Mouse (Mus musculus) megakaryocyte, adult 5-6 weeks (primary cell): Measurements from ENCODE around the gene Pipox. TPM values are rescaled to one million over a fixed set of nuclear protein-coding genes. Genes with fewer than 3 reads are reported as not detected.

Experiments
- ATAC-seq: 2 replicates; pipeline ENCODE4 v1.8.0; 2016; ENCODE audit warnings: mild to moderate bottlenecking, inconsistent platforms; ENCODE audit not compliant: poor library complexity, severe bottlenecking
- total RNA-seq, 2 experiments: library from RNA; stranded (forward) in 1 of 2; stranded (reverse) in 1 of 2; fragments of 153-499, 151-499 nt in 1 of 2; fragments of 221-1000, 200-1000 nt in 1 of 2; gene quantifications; 2 replicates each; pipeline versions ENCODE4 v1.2.3 to v1.2.4; 2015 to 2017

Pipox gene
- total RNA-seq, 2 experiments from 2014 or later: not detected

DNA sequence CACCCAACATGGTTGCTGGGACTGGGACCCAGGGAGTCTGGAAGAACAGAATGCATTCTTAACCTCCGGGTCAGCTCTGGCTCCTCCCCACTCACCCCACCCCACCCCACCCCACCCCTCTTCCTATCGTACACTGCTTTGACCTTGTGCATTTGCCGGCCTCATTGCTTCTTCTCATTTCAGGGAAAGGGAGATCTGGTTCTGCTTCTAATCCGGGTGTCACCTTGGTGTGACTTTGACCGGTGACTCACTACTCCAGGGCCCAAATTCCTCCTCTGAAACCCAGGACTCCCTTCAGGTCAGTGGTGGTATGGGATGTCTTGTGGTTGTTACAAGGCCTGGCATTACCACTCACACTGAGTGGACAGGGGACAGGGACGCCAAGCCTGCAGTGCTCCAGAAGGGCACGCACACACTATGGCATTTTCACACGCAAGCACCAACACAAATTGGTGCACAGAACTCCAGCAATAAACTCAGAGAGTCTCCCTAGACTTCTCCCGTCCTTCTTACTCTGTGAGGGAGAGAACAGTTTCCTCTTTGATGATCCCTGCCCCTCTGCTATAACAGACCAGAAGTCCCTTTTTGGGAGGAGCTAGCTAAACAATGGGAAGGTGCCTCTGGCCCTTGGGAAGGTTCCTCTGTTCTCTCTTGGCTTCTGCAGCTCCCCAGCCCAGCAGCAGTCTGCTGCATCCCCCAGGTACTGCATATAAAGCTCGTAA is 9.2 kb downstream of the Pipox start:
- ATAC-seq: no peak

DNA sequence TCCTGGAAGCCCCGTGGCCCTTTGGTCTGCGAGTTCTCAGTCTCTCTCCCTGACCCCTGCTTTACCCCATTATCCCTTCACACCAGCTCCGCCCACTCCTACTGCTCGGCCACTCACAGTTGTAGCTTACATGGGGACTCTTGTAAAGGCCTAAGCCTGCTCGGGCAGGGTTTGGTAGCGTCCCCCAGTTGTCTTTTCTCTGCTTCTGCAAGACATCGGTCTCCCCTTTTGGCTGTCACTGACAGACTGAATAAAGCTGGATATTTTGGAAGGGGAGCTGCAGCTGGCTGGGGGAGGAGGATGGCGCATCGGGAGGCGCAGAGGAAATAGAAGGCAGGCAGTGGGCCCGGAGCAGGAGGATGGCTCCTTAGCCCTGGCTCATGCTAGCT is 17.1 kb downstream of the Pipox start:
- ATAC-seq: no peak

DNA sequence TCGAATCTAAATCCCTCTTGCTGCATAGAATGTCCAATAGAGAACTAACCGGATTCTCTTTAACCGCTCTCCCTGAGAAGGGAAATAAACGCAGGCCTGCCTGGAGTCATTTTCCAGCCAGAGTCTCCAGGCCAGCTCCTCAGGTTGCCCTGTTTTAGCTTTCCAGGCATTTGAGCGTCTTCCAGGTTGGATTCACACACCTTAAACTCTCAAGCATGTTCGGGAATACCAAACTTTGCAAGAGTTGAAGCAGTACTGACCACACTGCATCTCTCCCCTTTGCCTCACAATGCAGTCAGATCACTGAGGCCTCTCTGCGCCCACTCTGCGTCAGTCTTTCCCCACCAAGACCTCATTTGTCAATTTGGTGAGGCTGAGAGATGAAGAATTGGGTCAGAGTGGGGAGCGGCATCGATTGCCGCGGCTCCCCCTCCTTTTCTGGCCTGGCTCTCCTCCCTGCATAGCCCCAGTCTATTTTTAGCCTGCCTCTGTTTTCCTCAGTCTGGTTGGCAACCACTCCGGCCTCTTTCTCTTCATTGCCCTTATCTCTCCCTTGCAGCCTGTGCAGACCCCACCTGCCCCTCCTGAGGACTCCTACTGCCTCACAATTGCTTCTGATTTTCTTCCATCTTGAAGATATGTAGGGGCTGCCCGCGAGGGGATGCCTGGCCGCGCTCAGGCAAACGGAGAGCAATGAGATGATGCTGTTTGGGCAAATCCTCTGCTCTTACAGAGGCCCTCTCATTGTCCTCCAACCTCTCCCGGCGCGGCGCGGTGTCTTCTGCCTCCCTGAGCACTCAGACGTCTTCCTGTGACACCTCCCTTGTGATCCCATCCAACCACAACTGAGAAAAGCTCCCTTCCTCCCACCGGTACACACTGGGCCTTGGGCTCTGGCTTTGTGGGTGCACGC is 17.8 kb downstream of the Pipox start:
- ATAC-seq: no peak

DNA sequence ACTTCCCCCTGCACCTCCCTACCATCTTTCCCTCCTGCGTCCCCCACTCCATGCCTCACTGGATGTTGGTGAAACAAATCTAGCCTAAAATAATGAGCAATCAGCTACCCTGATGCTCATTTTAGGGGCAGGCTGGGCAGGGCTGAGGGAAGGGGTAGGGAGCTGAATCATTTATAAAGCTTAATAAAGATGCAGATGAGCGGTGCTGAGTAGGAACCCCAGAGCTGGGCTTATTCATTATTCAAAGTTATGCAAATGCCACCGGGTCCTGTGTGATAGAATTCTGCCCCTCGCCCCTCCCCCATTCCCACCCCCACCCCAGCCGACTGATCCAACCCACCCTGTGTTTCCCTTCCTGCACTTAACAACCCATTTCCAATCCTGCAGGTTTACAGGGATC is 18.6 kb downstream of the Pipox start:
- no peak for ATAC-seq

DNA sequence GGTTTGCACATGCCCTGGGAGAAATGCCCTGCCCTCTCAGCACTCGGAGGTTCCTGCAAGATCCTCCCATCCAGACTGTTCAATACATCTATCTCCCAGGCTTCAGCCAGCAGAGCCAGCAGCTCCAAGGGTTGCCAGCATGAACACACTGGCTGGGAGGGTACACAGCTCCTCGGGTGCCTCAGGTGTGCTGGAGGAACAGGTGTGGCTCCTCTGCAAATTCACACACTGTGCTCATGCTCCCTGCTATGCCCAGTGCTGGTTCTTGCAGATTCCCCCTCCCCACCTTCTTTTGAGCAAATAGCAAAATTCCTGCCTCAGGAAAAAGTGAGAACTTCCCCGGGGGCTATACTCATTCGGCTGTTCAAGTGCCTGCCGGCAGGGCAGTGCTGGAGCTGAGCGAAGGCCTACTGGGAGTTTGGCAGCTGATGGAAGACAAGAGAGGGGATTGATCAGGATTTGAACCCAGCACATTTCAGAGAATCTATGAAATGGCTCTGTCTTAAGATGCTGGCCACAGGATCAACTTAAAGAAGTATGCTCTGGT is 19.1 kb downstream of the Pipox start:
- ATAC-seq: no peak

DNA sequence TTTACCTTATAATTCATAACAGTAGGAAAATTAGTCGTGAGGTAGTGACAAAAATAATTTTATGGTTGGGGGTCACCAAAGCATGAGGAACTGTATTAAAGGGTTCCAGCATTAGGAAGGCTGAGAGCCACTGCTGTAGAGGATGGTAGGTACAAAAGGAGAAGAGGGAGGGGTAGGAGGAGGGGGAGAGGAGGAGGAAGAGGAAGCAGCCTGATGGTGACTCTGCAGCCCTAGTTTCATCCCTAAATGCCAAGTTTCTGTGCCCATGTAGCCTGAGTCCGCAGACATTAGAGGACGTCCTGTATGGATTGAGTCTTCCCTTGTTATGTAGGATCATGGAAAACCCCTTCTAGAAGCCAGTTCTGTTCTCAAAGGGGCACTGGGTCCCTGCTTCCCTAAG is 20.8 kb downstream of the Pipox start:
- ATAC-seq: peak; percentile 38; the same call in 1 of the 2 replicates

DNA sequence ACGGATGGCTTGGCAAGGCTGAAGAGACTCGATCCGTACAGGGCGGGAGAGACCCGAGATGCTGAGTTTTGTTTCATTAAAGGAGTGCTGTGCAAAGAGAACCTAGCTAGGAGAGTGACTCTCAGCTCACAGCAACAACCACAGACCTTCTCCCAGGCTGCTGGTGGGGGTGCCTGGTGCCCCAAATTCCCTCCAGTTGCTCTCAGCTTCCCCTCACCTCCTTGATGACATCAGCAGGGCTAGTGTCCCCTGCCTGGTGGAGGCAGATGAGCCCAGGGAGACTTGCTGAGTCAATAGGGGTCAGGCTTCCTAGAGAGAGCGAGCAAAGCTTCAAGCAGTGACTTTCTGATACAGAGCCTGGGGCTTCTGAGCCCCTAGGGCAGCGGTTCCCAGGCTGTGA is 21.2 kb downstream of the Pipox start:
- no peak for ATAC-seq

DNA sequence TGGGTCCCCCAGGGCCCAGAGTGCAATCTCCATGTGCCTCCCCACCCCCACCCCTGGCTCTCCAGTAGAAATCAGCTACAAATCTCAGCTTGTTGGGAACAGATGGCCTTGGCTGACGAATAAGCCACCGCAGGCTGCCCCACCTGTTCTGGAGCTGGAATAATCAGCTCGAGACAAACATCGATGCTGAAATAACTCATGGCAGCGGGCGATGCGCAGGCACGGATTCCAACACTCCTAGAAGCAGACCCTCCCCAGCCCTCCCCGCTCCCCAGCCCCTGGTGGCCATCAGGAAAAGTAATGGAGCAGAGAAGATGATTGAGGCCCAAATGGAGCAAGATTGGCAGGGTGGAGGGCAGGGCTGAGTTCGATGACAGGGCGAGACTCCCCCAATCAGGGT is 21.7 kb downstream of the Pipox start:
- ATAC-seq: no peak

DNA sequence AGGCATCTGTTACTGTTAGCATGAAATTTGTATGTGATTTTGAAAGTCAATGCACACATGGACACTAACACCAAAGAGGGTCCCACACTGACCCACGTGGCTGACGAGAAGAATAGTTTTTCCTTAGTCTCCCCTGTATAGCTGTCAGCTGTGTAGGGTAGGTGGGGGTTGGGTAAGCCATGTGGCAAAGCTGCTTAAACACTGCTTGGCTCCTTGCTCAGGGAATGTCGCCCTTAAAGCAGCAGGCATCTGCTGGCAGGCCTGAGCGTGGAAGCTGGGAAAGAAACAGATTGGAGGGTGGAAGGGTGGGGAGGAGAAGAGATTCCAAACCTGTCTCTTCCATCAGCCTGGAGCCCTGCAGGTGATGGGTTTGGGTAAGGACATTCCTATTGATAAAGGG is 22.5 kb downstream of the Pipox start:
- ATAC-seq: no peak

DNA sequence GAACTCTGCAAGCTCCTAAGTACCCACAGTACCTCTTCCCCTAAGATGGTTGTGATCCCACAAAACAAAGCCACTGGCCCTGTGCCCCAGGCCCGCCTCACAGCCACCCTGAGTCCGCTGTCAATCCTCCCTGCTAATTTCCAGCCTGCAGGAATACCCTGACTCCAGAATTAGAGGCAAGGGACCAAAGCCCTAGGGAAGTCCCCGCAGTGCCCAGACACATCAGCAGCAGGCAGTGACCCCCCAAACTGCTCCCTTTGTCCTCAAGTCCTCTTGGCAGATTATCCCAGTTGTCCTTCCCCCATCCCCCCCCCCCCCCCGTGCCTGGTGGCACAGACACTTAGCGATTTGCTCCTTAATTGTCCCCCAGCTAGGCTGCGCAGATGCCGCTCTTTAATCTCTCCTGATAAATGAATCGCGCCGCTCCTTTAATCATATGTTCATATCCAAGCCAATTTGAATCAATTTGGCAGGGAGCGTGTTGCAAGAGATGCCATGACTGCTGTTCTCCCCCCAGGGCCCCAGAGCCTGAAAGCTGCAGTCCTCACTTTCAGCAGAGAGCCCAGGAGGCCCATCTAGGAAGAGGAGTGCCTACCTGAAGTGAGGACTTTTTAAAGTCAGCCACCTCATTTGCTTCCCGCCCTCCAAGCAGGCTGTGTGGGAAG is 26.3 kb downstream of the Pipox start:
- no peak for ATAC-seq

DNA sequence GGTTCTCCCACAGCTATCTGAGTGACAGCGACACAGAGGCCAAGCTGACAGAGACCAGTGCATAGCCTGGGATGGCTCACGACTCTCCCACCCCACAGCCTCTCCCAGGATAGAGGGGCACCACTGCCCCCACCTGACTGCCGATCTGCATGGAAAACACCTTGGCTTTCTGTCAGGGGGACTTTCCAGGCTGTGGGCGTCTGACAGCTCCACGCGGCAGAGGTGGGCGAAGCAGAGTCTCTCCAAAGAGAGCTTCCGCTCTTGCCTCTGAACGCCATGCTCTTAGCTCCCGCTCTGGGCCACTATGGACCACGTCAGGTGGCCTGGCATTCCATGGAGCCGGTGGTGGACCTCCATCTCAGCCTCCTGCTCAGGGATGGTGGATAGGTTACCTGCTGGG is 29.1 kb downstream of the Pipox start:
- ATAC-seq: no peak

DNA sequence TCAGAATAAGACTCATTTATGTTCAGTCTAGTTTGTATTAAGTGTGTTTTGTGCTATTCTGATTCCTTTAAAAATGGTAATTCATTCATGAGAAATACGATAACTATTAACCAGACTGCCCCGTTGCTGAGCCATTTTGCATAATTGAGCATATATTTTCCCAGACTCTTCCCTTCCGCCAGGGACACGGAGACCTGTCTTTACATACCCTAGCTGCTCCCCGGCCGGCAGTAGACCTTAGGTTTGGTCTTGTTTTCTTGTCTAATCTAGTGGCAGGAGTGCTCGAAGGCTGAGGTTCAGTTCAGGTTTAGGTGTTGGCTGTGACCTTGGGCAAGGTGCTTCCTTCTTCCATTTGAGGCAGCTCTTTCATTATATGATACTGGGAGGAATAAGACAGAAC is 31.0 kb downstream of the Pipox start:
- ATAC-seq: no peak

DNA sequence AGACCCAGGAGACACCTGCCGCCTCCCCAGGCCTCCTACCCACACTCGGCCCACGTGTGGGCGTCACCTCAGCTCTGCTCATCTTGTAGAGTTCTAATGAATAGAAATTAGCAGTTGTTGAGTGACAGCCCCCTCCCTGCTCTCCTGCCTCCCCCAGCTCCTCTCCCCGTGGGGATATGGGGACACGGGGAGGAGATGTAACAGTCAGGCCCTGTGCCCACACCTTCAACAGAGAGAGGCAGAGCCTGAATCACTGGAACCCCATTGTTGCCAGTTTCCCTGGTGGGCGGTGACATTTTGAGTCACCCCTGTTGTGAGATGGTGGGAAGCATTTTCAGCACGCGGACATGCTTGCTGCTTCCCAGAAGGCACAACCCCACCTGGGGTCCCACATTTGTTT is 32.9 kb downstream of the Pipox start:
- no peak for ATAC-seq

DNA sequence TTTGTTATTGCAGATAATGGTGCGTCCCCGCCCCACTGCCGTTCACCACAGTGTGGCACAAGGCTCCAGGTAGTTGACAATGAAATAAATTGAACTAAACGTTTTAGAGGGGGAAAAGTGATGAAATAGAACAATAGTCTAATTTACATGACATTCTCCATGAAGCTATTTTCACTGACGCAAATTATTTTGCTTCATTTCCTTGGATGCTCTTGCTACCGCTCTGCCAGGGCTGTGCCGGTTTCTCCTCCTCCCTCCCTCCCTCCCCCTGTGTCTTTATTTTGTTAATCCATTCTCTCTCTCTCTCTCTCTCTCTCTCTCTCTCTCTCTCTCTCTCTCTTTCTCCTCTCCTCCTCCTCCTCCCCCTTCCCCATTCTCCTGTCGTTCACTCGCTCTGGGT is 35.3 kb downstream of the Pipox start:
- no peak for ATAC-seq

DNA sequence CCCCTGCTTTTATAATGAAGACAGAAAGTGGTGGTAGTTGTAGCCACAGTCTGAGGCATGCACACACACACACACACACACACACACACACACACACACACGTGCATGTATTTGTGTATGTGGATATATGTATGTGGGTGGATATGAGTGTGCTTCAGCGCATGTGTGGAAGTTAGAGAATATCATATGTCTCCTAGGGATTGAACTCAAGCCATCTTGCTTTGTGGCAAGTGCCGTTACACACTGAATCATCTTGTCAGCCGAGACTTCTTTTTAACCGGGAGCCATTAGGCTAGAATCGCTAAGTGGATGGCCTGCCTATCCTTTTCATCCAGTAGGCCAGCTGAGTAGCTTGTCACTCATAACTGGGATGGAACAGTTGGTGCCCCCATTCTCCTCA is 36.8 kb downstream of the Pipox start:
- ATAC-seq: no peak

DNA sequence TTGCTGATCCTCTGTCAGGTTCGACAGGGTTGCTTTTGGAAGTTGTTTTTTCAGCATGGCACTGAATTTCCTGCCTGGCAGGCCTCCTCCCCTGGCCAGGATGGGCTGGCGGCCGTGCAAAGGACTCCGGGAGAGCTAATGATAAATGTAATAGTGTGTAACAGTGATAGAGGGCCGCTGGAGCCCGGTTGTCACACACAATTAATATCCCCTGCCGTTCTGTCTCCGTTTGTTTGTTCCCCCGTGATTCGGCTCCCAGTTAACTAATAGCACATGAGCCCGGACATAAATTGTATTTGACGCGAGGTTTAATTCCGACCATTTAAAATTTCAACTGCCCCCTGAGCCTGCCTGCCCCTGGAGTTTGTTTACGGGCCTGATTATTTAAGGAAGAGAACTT is 38.5 kb downstream of the Pipox start:
- ATAC-seq: no peak

DNA sequence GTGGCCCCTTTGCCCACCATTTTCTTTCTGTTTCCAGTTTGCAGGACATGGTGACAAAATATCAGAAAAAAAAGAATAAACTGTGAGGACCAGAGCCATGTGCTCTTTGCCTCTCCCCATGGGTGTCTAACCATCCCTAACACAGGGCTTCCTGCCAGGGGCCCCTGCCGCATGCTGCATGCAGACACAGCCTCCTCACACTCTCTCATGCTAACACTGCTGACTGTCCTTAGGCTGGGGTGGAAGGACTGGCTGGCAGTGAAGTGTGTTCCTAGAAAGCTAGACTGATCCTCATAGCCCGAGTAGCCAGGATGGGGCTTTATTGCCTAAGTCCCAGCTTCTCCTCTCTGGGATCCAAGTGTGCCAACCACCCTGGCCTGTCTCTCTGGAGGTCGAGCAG is 39.3 kb downstream of the Pipox start:
- ATAC-seq: no peak

DNA sequence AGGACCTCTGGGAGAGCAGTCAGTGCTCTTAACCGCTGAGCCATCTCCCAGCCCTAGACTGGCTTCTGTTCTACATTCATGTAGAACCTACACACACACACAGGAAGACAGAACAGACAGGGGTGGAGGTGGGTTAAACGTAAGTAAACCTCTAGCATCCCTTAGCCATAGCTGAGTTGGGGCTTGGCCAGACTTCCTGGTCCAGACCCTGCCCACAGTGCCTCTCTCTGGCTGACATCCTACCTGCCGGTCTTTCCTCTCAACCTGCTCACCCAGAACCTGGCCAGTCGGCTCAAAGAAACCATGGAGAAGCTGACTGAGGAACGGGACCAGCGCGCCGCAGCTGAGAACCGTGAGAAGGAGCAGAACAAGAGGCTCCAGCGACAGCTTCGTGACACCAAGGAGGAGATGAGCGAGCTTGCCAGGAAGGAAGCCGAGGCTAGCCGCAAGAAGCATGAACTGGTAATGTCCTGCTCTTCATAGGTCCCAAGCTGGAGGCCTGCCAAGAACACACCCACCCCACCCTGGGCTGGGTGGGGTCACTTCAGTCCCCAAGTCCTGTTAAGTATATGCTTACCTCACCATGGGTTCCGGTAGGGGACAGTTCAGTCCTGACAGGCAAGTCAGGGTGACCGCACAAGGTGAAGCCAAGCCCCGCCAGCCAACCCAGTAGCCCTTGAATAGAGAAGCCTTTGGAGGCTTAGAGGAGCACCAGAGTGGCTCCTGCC is 40.8 kb downstream of the Pipox start:
- no peak for ATAC-seq

DNA sequence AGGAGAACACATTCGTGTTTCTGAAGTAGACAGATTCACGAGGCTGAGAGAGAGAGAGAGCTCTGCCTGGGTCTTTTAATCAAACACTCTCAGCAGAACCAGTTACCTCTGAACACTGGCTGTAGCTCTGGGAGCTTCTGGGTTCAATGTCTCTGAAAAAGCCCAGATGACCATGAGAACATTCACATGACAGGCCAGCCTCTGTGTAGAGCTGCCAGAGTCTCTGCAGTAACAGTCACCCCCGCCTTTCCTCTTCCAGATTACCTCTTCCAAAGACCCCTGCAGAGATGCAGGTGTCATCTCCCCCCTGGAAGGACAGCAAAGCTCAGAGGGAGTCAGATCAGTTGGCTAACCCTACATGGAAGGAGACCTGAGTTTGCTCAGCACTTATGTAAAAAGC is 41.7 kb downstream of the Pipox start:
- no peak for ATAC-seq

DNA sequence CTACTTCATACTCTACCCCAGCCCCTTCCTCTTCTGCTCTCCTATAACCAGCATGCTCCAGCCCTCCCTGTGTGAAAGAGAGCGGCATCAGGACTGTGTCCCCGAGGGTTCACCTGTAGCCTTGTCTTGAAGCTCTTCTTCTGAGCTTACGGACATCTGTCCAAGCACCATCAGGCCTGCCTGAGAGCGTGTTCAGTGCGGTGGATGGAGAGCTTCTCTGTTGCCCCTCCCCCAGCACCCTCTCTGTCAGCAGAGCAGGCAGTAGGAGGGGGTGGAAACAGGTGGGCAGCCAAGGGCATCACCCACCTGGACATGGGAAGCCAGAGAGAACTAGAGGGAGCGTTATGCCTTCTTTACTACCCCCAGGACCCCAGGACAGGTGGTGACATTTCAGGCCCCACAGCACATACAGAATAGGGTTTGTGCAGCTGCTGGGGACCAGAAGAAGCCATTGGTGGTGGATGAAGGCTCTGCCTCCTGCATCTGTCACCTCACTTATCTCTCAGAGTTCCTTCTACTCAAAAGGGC is 42.3 kb downstream of the Pipox start:
- no peak for ATAC-seq
